Mouse (Mus musculus): ENCODE measurements around the gene Adam3. TPM values are rescaled to one million over a fixed set of nuclear protein-coding genes. Genes with fewer than 3 reads are reported as not detected.

The Adam3 gene
- polyA plus RNA-seq (2012), result 0.23 and 0.45 TPM in 2 replicates

GRCm38 (mm10) chr8:24725630-24726029, at the start of gene Adam3:
Gene Adam3, minus strand, starts transcription at chr8:24725852.

Other genes starting within 250 kb of the Adam3 start
- not detected in 2 replicates for gene Adam5, start 98.5 kb upstream of the Adam3 start, polyA plus RNA-seq (2012)